Mouse (Mus musculus) layer of hippocampus, adult 11-12 months (tissue): Measurements from ENCODE around the gene Fbxo27.

Experiments
- DNase-seq: peaks from one replicate; pipeline ENCODE4 v3.0.0; 2022; ENCODE audit warnings: low spot score

Fbxo27 gene

DNA sequence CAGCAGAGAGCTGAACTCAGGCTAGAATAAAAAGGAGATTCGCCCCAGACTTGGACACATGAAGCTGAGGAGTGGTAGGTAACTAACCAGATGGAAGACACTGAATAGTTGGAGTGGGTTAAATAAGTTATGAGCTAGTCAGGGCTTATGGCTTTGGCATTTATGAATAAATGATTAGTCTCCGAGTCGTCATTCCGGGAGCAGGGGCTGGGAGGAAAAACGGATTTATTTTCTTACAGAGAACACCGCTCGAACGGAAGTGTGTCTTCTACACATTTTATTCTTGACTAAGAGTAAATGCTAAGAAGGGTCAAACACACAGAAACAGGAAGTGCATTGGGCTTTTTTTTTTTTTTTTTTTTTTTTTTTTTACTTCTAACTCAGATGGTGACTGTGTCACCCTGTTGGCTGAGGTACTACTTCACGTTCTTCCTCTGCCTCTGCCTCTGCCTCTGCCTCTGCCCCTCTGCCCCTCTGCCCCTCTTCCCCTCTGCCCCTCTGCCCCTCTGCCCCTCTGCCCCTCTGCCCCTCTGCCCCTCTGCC lies 10.0 kb downstream of the Fbxo27 start:
- DNase-seq, result no peak

DNA sequence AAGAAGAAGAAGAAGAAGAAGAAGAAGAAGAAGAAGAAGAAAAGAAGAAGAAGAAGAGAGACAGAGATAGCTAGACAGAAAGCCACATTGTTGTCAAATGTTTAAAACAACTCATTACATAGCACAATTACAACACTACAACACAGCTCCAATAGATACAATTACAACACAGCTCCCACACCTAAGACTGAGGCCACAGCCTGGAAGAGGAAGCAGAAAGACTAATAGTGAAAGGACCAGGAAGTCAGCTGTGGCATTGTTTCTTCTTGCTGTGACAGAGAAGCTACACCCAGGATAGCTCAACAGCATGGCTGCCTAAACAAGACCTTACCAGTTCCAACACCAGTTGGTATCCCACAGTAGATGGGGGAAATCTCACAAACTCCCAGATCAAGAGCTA lies 16.8 kb downstream of the Fbxo27 start:
- DNase-seq, result no peak

DNA sequence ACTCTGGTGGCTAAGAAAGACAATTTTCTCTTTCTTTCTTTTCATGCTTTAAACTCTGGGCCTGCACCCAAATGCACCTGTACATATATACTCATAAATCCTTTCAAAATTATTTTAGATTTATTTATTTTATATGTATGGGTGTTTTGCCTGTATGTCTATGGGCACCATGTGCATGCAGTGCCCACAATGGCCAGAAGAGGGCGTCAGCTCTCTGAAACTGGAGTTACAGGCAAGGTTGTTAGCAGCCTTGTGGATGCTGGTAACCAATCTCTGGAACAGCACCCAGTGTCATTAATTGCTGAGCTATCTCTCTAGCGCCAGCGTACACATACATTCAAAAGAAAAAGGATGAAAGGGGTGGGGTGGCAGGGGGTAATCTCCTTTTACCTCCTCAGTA lies 18.3 kb downstream of the Fbxo27 start:
- no peak for DNase-seq

DNA sequence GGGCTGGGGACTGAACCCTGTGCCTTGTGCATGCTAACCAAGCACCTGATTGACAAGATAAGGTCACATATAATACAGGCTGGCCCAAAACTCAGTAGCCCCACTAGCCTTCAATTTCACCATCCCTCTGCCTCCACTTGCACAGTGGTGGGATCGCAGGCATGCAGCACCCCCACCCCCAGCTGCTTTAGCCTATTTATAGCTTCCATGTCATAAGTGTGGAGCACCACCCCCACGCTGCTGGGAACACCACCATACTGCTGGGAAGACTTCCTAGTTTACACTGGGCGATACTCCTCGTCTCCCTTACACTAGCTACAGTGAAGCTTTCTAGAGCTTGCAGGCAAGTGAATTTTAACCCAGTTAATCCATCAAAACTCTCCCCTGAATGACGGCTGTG lies 22.0 kb downstream of the Fbxo27 start:
- peak; percentile 58 for DNase-seq

DNA sequence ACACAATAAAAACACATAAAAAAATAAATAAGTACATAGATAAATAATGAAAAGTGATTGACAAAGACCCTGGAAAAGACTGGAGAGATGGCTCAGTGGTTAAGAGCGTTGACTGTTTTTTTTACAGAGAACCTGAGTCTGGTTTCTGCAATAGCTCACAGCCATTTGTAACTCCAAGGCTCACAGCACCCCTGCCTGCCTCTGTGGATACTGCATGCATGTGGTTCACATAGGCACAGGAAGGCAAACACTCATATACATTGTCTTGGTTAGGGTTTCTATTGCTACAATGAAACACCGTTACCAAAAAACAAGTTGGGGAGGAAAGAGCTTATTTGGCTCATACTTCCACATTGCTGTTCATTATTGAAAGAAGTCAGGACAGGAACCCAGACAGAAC lies 22.9 kb downstream of the Fbxo27 start:
- DNase-seq, result no peak

DNA sequence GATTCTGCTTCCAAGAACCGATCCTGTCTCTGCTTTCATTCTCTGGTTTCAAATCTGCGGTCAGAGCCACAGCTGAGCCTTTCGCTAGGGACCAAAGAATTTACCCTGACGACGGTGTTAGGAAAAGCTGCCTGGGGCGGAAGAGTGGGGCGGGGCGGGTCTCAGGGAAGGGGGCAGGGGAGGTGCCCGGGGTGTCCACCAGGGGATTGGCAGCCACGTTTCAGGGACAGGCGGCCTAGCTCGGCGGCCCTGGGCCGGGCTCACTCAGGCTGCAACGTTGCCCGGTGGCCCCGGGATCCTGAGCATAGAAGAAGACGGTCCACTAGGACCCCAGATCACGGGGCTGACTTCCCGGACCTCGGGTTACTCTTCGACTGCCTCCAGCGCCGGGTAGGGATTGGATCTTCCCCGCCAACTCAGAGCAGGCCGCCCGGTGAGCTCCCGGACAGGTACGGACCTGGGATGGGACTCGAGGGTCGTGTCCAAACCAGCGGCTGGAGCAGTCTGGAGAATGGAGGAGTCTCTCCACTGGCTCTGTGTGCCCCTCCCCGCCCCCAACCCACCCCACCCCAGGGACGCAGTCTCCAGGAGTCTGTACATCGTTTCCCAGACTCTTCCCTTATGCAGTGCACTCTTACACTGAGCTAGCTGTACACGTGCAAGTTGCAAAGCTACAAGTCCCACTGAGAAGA lies 24.1 kb downstream of the Fbxo27 start, which contains the start of gene Fbxo17:
Gene Fbxo17 (plus strand): TSS at position 215 of the 692 bp plus-strand sequence.
- DNase-seq, result no peak

DNA sequence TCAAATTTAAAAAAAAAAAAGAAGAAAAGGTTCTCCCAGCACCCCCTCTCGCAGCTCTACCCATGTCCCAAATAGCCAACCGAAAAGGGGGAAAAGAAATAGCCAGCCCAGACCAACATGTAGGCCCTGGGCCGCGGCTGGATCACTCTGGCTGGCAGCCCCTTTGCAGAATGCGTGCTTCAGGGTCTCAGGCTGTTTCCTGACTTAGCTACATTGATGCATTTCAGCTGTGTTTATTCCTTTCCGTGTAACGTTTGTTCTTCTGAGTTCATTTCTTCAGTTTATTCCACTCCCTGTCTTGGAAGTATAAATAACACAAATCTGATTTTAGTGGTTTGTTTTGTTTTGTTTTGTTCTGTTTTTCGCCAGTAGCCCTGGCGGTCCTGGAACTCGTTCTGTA lies 25.1 kb downstream of the Fbxo27 start:
- DNase-seq, result no peak

DNA sequence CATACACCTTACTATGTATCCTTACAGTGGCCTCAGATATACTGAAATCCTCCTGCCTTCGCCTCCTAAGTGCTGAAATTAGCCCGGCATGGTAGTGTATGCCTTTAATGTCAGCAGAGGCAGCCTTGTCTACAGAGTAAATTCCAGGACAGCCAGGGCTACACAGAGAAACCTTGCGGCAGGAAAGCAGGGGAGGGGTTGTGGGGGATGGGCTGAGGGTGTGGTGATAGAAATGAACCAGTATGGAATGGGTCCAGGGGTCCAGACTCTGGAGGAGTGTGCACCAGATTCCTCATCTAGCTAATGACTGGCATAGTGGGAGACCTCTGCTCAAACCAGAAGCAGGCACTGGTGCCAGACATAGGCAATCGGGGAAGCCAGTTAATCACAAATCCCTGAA lies 26.5 kb downstream of the Fbxo27 start:
- DNase-seq, result no peak

DNA sequence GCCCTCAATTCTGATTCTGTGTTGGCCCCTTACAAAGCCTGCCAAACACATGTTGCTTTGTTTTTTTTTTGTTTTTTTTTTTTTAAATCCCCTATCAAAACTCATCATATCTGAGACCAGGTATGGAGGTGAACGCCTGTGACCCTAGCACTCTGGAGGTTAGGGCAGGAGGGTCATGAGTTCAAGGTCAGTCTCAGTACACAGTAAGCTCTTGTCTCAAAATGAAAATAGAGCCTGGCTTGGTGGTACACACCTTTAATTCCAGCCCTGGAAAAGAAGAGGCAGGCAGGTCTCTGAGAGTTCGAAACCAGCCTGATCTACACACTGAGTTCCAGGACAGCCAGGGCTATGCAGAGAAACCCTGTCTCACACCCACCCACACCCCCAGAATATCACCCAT lies 27.0 kb downstream of the Fbxo27 start:
- DNase-seq, result no peak

DNA sequence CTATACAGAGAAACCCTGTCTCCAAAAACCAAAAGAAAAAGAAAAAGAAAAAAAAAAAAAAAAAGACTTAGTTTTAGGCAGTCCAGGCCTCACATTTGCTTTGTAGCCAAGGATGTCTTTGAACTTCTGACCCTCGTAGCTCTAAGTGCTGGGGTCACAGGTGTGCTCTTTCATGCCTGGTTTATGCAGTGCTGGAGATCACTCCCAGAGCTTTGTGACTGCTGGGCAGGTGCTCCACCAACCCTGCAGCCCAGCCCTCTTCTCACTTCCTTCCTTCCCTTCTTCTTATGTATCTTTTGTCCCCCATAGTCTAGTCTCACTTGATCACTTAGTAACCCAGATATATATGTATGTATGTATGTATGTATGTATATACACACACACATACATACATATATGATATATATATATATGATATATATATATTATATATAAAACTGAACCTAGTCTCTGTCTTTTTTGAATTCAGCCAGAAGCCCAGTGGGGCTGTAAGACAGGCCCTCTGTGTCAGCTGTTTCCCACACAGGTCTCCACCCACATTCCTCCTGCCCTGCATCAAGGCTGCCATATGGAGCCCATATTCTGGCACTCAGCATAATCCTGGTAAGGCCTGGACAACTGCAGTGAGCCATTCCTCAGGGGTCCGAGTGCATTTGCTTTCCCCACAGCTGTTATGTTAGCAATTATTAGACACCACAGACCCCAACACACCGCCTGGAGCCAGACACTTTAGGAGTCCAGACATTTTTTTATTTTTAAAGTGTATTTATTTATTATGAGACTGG lies 28.3 kb downstream of the Fbxo27 start:
- DNase-seq, result no peak

DNA sequence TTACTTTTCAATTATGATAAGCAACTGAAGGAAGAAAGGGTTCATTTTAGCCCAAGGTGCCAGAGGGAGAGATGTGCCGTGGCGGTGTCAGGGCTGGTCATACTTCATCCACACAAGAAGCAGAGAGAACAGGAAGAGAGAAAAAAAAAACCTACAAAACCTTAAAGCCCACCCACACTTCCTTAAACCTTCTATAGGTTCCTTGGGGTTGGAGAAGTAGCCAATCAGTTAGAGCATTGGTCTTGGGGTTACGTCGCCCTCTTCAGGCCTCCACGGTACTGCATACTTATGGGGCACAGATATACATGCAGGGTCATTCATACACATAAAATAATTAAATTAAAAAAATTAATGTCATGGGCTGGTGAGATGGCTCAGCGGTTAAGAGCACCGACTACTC lies 29.4 kb downstream of the Fbxo27 start:
- no peak for DNase-seq

DNA sequence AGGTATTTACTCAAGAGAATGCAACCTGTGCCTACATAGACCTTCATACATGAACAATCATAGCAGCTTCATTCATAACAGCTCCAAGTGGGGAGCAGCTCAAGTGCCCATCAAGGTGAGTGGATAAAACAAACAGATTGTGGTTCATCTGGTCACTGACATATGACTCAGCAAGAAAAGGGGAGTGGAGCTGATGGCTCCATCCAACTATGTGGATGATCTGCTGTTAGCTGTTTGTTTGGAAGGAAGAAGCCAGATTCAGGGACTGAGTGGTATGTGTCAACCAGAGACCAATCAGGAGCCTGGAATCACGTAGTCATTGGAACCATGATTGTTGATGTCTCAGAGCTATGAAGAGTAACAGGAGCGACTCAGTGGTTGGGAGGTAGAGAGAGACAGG lies 32.0 kb downstream of the Fbxo27 start:
- DNase-seq, result no peak

DNA sequence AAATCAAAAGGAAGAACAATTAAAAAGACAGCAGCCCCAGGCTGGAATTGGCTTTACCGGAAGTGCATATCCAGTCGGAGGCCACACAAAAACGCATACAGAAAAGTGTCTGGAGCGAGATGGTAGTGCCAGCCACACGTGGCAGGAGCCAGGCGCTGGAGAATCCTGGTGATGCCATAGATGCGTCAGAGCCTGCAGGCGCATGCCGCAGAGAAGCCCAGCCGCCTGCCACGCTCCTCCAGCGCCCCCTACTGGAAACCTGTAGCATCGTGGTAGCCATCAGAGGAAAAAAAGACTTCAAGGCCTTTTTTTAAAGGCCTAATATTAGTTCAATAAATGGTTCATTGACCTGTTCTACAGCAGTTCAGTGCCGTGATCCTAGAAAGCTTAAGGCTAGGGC lies 34.0 kb downstream of the Fbxo27 start:
- peak; percentile 79 for DNase-seq

DNA sequence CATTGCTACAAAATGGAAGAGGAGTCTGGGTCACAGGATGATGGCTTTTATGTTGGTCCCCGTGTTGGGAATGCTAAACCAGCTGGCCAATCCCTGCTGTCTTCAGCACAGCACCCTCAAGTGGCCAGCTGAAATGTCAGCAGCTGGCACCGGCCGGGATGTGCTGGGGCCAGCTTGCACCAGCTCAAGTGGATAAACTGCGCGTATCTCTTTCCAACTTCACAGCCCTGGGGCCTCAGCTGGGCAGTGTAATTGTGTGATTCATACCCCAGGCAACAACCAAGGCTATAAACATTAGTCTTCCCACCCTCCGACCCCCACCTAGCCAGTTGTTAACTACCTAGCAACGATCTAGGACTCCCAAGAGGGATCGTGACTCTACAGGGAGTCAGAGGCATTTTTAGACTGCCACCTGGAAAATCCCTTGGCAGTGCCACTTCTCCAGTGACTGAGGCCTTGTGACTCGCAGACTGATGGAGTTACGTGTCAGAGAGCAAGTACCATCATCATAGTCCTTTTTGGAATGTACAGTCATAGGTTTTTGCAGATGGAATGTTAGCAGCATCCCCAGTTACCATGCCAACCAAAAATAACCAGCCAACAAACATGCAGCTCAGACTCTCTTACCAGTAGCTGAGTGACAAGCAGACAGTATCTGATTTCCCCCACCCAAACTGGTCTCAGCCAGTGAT lies 35.1 kb downstream of the Fbxo27 start:
- DNase-seq, result peak; percentile 53

DNA sequence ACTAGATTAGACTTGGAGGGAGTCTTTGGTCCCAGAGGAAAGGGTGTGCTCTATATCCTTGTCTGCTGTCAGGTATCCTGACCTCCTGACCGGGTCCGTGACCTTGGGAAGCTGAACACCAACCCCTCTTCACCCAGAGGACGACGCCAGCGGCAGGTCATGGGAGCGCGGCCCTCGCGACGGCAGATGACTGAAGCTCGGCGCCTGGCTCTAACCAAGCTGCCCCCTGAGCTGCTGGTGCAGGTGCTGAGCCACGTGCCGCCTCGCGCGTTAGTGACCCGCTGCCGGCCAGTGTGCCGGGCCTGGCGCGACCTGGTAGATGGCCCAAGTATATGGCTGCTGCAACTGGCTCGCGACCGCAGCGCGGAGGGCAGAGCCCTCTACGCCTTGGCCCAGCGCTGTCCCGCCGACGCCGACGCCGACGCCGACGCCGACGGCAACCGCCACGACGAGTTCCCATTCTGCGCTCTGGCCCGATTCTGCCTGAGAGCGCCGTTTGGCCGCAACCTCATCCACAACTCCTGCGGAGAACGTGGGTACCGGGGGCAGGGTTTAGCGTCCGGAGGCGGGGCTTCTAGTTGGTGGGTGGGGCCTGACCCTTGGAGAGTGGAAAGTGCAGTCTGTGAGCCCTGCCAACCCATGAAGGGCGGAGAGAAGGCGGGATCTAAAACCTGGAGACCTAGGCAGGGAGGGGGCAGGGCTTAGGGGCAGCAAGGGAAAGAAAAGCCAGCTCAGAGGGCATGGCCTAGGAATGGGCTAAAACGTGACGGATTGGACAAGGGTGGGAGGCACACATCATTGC lies 39.9 kb downstream of the Fbxo27 start:
- DNase-seq, result peak; percentile 59

DNA sequence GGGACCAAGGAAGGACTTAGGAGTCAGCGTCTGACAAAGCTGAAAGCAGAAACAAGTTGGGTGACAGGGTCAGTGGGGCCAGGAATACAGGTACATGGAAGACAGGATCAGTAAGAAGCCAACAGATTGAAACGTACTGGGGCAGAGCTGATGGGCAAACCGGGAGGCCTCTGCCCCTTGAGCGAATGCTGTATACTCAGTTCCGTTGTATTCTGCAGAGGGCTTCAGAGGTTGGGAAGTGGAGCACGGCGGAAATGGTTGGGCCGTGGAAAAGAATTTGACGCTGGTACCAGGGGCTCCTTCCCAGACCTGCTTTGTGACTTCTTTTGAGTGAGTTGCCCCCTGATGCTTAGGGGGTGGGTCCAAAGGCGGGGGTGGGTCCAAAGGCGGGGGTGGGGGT lies 40.6 kb downstream of the Fbxo27 start:
- DNase-seq, result no peak

DNA sequence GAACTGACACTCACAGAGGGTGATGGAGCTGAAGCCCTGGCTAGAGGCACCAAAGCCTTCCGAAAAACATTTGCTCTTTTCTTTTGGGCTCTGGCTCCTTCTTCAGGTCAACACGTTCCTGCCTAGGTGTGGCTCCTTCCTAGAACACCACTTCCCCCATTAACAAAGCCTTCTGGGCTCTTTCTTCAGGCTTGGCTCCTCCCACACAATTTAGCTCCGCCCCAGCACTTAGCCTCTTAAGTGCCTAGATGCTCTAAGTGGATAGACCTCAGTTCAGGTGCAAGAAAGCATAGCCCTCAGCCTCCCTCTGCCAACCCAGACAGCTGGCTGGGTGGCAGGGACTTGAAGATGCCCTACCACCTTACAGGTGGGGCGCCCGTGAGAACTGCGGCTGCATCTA lies 43.1 kb downstream of the Fbxo27 start:
- no peak for DNase-seq

DNA sequence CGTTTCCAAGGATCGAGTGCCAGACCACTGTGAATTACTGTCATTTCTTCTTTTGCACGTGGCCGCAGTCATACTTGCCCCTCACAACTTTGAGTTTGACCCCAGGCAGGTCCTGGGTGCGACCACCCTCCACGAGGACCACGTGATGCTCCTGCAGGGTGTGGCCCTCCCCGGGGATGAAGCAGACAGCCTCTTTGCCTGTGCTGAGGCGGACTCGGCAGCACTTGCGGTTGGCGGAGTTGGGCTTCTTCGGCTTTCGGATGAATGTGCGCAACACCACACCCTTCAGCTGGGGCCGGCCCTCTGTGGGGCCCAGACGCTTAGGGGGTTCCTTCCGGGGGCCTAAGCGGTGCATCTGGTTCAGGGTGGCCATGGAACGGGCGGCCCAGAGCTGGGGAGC lies 47.2 kb downstream of the Fbxo27 start:
- no peak for DNase-seq

DNA sequence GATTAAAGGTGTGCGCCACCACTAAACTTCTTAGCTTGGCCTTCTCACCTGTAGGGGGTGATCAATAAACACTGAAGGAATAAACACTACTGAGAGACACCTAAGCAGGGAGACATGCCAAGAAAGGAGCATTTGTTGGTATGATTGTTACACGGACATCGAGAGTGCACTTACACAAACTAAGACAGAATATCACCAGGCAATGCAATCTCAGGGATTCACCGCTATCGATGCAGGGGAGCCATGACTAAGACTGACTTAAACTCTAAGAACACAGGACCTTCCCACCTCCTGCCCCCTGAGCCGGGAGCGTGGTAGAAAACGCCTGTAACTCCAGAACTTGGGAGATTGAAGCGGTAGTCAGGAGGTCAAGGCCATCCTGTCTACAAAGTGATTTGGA lies 48.3 kb downstream of the Fbxo27 start:
- DNase-seq, result no peak

DNA sequence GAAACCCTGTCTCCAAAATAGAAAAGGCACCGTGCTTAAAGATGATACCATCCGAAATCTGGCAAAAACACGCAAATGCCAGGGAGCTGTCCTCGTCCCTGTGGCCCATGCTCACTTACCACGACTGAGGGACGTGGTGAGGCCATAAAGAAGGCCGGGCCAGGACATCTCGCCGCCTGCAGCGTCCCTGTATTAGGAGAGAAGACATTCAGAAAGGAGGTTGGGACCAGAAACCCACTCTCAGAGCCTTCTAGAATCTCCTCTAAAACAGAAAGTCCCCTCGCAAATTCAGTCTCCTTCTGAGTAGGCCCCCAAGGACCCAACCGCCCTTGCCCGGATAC lies 48.7 kb downstream of the Fbxo27 start:
- DNase-seq, result no peak

DNA sequence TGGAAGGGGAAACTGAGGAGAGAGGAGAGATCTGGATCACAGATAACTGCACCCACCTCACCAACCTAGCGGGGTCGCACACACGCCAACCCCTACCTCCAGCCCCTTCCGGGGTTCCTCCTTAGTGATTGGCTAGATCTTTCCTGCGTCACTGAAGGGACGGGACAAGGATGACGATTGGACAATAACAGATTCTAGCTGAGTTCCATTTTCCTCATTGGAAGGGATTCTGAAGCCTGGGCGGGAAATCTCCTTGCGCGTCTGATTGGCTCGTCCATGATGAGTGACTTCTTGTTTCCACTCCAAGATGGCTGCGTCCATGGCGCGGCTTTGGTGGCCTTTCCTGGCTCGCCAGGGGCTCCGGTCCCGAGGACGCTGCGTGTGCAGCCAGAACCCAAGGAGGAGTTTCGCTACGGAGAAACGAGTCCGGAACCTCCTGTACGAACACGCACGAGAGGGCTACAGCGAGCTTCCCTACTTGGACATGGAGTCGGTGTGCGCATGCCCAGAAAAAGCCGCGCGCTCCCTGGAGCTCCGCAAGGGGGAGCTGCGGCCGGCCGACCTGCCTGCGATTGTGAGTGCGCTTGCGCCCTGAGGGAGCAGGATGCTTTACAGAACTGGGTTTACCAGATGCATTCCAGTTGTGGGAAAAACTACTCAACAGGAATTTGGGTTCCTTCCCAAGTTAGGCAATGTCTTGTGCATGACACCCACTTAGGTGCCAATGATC lies 49.2 kb downstream of the Fbxo27 start, which contains the start of the genes Mrps12 and Sars2:
Gene Mrps12 (minus strand): TSS at position 112 of the 730 bp plus-strand sequence.
Gene Sars2 (plus strand): TSS at position 284 of the 730 bp plus-strand sequence.
- DNase-seq, result peak; percentile 98
